Mouse (Mus musculus) cerebellum, adult 8-10 months (tissue): ENCODE results near the gene Eya4.

Source experiments
- DNase-seq: peaks from one replicate; pipeline ENCODE4 v3.0.0; 2022

The Eya4 gene

GRCm38 (mm10) chr10:23223336-23223735 is 127.2 kb downstream of the Eya4 start:
- DNase-seq: no peak

GRCm38 (mm10) chr10:23220432-23220831 is 130.2 kb downstream of the Eya4 start:
- no peak for DNase-seq

GRCm38 (mm10) chr10:23216815-23217214 is 133.8 kb downstream of the Eya4 start:
- no peak for DNase-seq

DNA sequence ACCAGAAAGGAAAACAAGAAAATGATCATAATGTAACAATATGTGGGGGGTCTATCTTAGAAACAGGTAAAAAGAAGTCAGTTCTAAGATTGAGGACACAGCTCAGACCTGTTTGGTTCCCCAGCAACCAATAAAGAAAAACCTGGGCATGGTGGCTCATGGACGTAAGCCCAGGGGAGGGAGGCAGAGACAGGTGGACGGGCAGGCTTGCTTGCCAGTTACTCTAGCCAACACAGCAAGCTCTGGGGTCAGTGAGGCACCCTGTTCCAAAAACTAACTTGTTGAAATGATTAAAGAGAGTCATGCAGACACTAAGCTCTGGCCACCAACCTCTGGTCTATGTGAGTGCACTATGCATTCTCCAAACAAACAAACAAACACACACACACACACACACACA is 139.2 kb downstream of the Eya4 start:
- no peak for DNase-seq

- DNase-seq: no peak
Observed at GRCm38 (mm10) chr10:23203885-23204284, 146.7 kb downstream of the Eya4 start.

DNA sequence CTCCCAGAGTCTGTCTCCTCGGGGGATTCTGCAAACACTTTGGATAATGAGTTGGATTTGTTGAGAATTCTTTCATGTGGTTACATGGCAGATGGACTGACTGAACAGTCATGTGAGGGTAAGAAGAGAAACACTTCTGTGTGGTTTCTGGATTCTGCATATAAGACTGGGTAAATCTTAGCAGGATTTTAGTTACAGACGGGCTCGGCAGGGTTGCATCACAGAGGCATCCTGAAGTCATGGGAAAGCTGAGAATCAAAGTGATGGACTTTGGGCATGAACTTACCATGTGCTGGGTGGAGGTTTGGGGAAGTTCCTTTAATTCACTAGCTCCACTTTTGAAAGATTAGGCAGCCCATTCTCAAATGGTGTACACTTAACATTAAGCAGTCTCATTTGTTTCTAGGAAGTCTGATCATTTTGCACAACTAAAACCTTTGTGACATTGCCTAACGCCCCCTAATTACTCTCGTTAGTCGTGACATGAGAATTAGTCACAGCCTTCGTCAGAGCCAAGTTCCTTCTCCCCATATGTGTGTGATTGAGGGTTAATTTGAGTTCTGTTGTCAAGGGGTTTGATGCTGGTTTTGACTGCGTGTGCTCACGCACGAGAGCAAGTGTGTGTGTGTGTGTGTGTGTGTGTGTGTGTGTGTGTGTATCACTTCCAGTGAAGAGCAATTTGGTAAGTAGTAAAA is 147.3 kb downstream of the Eya4 start:
- no peak for DNase-seq

DNA sequence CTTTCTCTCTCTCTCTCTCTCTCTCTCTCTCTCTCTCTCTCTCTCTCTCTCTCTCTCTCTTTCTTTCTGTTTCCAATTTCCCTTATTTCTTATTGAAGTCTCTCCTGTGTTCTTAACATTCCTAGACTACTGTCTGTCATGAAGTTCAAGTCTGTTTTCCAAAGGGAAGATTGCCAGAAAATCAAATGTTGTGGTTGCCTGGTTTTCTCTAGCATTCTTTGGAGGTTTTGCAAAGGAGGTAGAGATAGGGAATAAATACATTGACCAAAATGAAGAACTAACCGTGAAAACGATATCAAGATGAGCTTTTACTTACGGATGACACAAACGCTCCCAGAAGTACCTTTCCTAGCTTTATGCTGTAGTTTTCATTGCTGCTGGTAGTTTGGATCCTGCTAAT is 148.0 kb downstream of the Eya4 start:
- DNase-seq: no peak

GRCm38 (mm10) chr10:23198251-23198650 is 152.3 kb downstream of the Eya4 start:
- no peak for DNase-seq

GRCm38 (mm10) chr10:23196336-23196735 is 154.2 kb downstream of the Eya4 start:
- no peak for DNase-seq

DNA sequence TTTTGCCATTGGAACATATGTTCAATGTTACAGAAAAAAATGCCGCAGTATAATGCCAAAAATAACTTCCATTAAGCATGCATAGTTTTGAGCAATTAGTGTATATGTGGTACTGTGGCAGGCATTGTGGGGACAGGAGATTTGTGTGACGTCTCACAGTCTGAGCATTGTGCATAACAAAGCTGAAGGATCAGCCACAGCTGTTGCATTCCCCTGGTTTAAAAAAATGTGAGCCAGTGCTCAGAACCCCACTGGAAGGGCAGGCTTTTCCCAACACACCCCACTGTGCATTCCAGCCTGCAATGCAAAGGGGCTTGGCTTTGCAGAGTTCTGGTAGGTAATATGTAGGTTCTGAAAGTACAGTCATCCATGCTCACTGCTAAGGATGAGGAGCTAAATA is 155.2 kb downstream of the Eya4 start:
- DNase-seq: no peak

DNA sequence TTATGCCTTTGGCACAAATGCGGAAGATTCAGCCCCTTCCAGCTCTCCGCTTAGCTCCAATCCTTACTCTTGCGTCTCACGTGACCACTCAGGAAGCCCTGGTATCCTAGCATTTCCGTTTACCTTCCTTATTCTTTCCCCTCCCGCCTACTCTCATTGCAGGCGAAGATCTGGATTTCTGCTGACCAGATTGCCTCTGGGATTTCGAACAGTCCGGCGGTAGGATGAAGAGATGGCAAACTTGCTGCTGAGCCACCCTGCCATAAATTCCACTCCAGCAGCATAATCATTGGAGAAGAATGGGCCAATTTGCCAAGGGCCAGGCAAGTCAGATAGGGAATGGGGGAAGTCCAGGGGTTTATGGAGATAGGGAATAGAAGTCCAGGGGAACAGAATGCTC is 160.8 kb downstream of the Eya4 start:
- no peak for DNase-seq

- DNase-seq: no peak
Observed at GRCm38 (mm10) chr10:23185391-23185790, 165.2 kb downstream of the Eya4 start.

- DNase-seq: no peak
Observed at GRCm38 (mm10) chr10:23181572-23182493, 168.8 kb downstream of the Eya4 start.

GRCm38 (mm10) chr10:23179285-23179684 is 171.3 kb downstream of the Eya4 start:
- no peak for DNase-seq

GRCm38 (mm10) chr10:23177347-23178046 is 173.1 kb downstream of the Eya4 start:
- DNase-seq: no peak

- no peak for DNase-seq
Observed at GRCm38 (mm10) chr10:23176666-23177346, 173.8 kb downstream of the Eya4 start.

GRCm38 (mm10) chr10:23171541-23171940 is 179.0 kb downstream of the Eya4 start:
- DNase-seq: no peak

DNA sequence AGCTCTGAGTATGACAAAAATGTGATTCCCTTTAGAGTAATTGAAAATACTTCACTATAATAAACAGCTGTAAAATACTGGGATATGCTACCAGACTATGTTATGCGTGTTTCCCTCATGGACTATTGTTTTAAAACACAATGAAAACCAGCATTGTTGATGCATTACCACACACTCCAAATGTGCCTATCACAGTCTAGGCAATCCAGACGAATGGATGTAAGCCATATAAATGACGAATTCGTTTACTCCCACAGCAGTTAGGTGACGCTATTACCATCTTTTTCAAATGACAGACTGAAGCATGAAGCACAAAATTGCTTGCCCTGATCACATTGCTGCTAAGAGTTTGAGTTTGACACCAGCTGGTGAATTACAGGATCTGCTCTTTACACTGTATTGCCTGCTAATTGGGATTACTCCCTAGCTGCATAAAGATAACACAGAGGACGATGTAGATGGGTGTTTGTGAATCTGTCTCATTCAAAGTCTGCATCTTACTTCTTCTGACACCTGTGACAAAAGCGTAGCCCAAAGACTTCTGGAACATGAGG is 185.4 kb downstream of the Eya4 start:
- DNase-seq: no peak

DNA sequence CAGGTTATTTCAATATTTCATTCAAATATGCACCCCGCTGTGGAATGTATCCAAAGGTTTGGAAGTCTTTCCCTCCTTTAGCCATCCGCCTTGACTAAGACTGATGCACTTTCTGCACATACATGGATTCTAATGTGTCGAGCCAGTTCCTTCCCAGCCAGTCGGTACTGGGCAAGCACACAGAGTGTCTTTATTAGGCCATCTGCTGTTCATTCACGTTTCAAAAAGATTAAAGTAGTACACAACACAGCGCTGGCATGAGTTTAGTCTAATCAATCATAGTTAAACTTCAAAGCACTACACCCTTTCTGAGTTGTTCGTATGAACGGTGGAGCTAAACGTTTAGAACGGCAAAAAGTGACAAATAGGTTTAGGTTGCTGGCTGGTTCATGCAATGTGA is 190.7 kb downstream of the Eya4 start:
- DNase-seq: no peak

- no peak for DNase-seq
Observed at GRCm38 (mm10) chr10:23159138-23159537, 191.4 kb downstream of the Eya4 start.

GRCm38 (mm10) chr10:23156866-23157625 is 193.5 kb downstream of the Eya4 start:
- no peak for DNase-seq

DNA sequence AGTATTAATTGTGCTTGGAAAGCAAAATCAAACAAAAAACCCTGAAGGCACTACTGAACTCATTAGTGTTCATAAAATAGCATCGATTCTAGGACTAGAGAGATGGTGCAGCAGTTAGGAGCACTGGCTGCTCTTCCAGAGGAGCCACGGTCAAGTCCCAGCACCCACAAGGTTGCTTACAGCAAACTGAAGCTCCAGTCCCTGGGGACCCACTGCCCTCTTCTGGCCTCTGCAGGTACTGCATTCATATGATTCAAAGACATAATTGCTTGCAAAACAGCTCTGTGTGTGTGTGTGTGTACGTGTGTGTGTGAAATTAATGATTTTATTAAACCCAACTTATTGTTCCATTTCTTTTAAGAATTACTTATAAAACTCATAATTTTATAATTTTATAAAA is 200.2 kb downstream of the Eya4 start:
- DNase-seq: no peak
